Comparison of ENCODE assay signal across 17 mouse cellular contexts in genomic region chr11:5427251-5427650, GRCm38 (mm10). TPM values are rescaled to one million over a fixed set of nuclear protein-coding genes. Genes with fewer than 3 reads are reported as not detected.
DNase-seq lines count a peak whose midpoint lies in the region; ATAC-seq and TF ChIP-seq lines count a peak whose summit lies in the region.
"Had no signal": no experiment of that assay in that cellular context is flagged by ENCODE, and none has a peak within 500 bp of the region (broad histone marks: within the 10 kb centered on the region; RNA-seq: fewer than 3 reads in every experiment).

No protein-coding gene starts in this region.

- no peak overlapping the region for H3K9ac ChIP-seq in forebrain, embryonic 14.5 days (ENCODE audit: low read length)
- no peak overlapping the region for H3K9ac ChIP-seq in forebrain, postnatal 0 days
- no peak overlapping the region for H3K9ac ChIP-seq in liver, postnatal 0 days (replicated peaks)
- H3K9ac ChIP-seq in liver, embryonic 11.5 days (ENCODE audit: low read depth, low read length): no peak overlapping the region
- H3K9ac ChIP-seq in embryonic facial prominence, embryonic 14.5 days (ENCODE audit: low read depth, low read length): no peak overlapping the region
- H3K9ac ChIP-seq: forebrain, embryonic 12.5 days; heart, embryonic 12.5 days; hindbrain, embryonic 14.5 days had no signal

- H3K4me2 ChIP-seq in forebrain, embryonic 14.5 days (ENCODE audit: low read length): no peak overlapping the region
- H3K4me2 ChIP-seq in forebrain, postnatal 0 days (ENCODE audit: low read depth): no peak overlapping the region
- no peak overlapping the region for H3K4me2 ChIP-seq in liver, postnatal 0 days (ENCODE audit: low read depth, low read length)
- no peak overlapping the region for H3K4me2 ChIP-seq in liver, embryonic 11.5 days
- no peak overlapping the region for H3K4me2 ChIP-seq in embryonic facial prominence, embryonic 14.5 days (ENCODE audit: low read depth, low read length)
- H3K4me2 ChIP-seq: forebrain, embryonic 12.5 days; heart, embryonic 12.5 days; hindbrain, embryonic 14.5 days had no signal

- TF ChIP-seq CTCF in forebrain, postnatal 0 days (IDR thresholded peaks at IDR 0.05; ENCODE audit: low read depth): no peak
- no peak for TF ChIP-seq CTCF in liver, postnatal 0 days (IDR thresholded peaks at IDR 0.05; ENCODE audit: low read depth)

- H3K27ac ChIP-seq in forebrain, embryonic 14.5 days (ENCODE audit: low read depth, low read length): no peak overlapping the region
- no peak overlapping the region for H3K27ac ChIP-seq in forebrain, postnatal 0 days (ENCODE audit: low read depth, low read length)
- peak overlapping the region; percentile 69 for H3K27ac ChIP-seq in liver, postnatal 0 days (ENCODE audit: low read depth)
- no peak overlapping the region for H3K27ac ChIP-seq in liver, embryonic 11.5 days (ENCODE audit: low read depth, low read length)
- H3K27ac ChIP-seq in embryonic facial prominence, embryonic 14.5 days (replicated peaks; ENCODE audit: low read depth, low read length): no peak overlapping the region
- no peak overlapping the region for H3K27ac ChIP-seq in midbrain, embryonic 10.5 days (replicated peaks)
- H3K27ac ChIP-seq: forebrain, embryonic 12.5 days; heart, adult 2 months; hindbrain, embryonic 10.5 days; hindbrain, embryonic 14.5 days had no signal

- DNase-seq in forebrain, embryonic 14.5 days (ENCODE audit: low spot score): peak; percentile 40
- DNase-seq in forebrain, postnatal 0 days: no peak
- DNase-seq in liver, postnatal 0 days: no peak
- DNase-seq in liver, embryonic 11.5 days (ENCODE audit: low spot score): no peak
- peak; percentile 68 for DNase-seq in embryonic facial prominence, embryonic 14.5 days (ENCODE audit: low spot score)
- no peak for DNase-seq in midbrain, embryonic 10.5 days (ENCODE audit: low spot score)
- DNase-seq in spleen, adult 12 weeks (ENCODE audit: low spot score): no peak
- DNase-seq: adrenal gland, postnatal 10 days; cerebellum, adult 11-12 months; cerebellum, adult 9-10 months; cerebellum, postnatal 25 days; gastrocnemius, postnatal 10 days; heart, adult 2 months had no signal

- no peaks in the 10 kb centered on the region for H3K27me3 ChIP-seq in forebrain, embryonic 14.5 days (replicated peaks; ENCODE audit: control insufficient read depth, insufficient read depth, low read length)
- H3K27me3 ChIP-seq in forebrain, postnatal 0 days (ENCODE audit: insufficient read depth, low read length): no peaks in the 10 kb centered on the region
- no peaks in the 10 kb centered on the region for H3K27me3 ChIP-seq in liver, postnatal 0 days (ENCODE audit: insufficient read depth, low read length)
- no peaks in the 10 kb centered on the region for H3K27me3 ChIP-seq in liver, embryonic 11.5 days (replicated peaks; ENCODE audit: control insufficient read depth, insufficient read depth, low read length)
- H3K27me3 ChIP-seq in embryonic facial prominence, embryonic 14.5 days (replicated peaks; ENCODE audit: control insufficient read depth, insufficient read depth, low read length): no peaks in the 10 kb centered on the region
- no peaks in the 10 kb centered on the region for H3K27me3 ChIP-seq in midbrain, embryonic 10.5 days (ENCODE audit: low read depth, poor library complexity, severe bottlenecking)
- H3K27me3 ChIP-seq: forebrain, embryonic 12.5 days; heart, embryonic 12.5 days had no signal

- H3K9me3 ChIP-seq in forebrain, embryonic 14.5 days (replicated peaks; ENCODE audit: control insufficient read depth, low read length): no peaks in the 10 kb centered on the region
- H3K9me3 ChIP-seq in forebrain, postnatal 0 days (ENCODE audit: low read length): no peaks in the 10 kb centered on the region
- H3K9me3 ChIP-seq in liver, postnatal 0 days (ENCODE audit: low read length): no peaks in the 10 kb centered on the region
- no peaks in the 10 kb centered on the region for H3K9me3 ChIP-seq in liver, embryonic 11.5 days (ENCODE audit: control insufficient read depth, low read length)
- H3K9me3 ChIP-seq in embryonic facial prominence, embryonic 14.5 days (ENCODE audit: control insufficient read depth, low read length): no peaks in the 10 kb centered on the region
- no peaks in the 10 kb centered on the region for H3K9me3 ChIP-seq in midbrain, embryonic 10.5 days (replicated peaks)
- H3K9me3 ChIP-seq: forebrain, embryonic 12.5 days; heart, embryonic 12.5 days; hindbrain, embryonic 10.5 days had no signal

- no peak for TF ChIP-seq EP300 in liver, postnatal 0 days (IDR thresholded peaks at IDR 0.05; ENCODE audit: low read depth)

- no peak overlapping the region for H3K4me3 ChIP-seq in forebrain, embryonic 14.5 days (ENCODE audit: low read depth, low read length)
- no peak overlapping the region for H3K4me3 ChIP-seq in forebrain, postnatal 0 days (ENCODE audit: low read depth, low read length)
- H3K4me3 ChIP-seq in liver, postnatal 0 days (ENCODE audit: low read depth, low read length): no peak overlapping the region
- no peak overlapping the region for H3K4me3 ChIP-seq in liver, embryonic 11.5 days (ENCODE audit: low read depth, low read length)
- H3K4me3 ChIP-seq in embryonic facial prominence, embryonic 14.5 days (ENCODE audit: low read depth, low read length): no peak overlapping the region
- H3K4me3 ChIP-seq in midbrain, embryonic 10.5 days: no peak overlapping the region
- H3K4me3 ChIP-seq: forebrain, embryonic 12.5 days; heart, adult 2 months; heart, embryonic 12.5 days; hindbrain, embryonic 10.5 days had no signal

- no peak for ATAC-seq in forebrain, embryonic 14.5 days
- no peak for ATAC-seq in forebrain, postnatal 0 days
- no peak for ATAC-seq in liver, postnatal 0 days
- ATAC-seq in liver, embryonic 11.5 days (replicated peaks; ENCODE audit: low FRiP score): no peak
- no peak for ATAC-seq in embryonic facial prominence, embryonic 14.5 days (ENCODE audit: low read depth)

- 21% methylated on average over 3 of the region's 3 CpGs for WGBS in forebrain, embryonic 14.5 days
- WGBS in forebrain, postnatal 0 days: 30% methylated on average over 3 of the region's 3 CpGs
- 83% methylated on average over 3 of the region's 3 CpGs for WGBS in liver, postnatal 0 days (ENCODE audit: insufficient replicate concordance)
- 85% methylated on average over 3 of the region's 3 CpGs for WGBS in liver, embryonic 11.5 days
- WGBS in embryonic facial prominence, embryonic 14.5 days: 45% methylated on average over 3 of the region's 3 CpGs
- WGBS in midbrain, embryonic 10.5 days: 86% methylated on average over 3 of the region's 3 CpGs

- H3K4me1 ChIP-seq in forebrain, embryonic 14.5 days (ENCODE audit: control insufficient read depth, insufficient read depth, low read length): peaks cover 2% of the 10 kb centered on the region; the same call in 1 of the 2 replicates
- peaks cover 5% of the 10 kb centered on the region; the same call in 1 of the 2 replicates for H3K4me1 ChIP-seq in forebrain, postnatal 0 days (ENCODE audit: insufficient read depth)
- H3K4me1 ChIP-seq in liver, postnatal 0 days (ENCODE audit: insufficient read depth): peaks cover 18% of the 10 kb centered on the region
- peaks cover 10% of the 10 kb centered on the region for H3K4me1 ChIP-seq in liver, embryonic 11.5 days (replicated peaks; ENCODE audit: control insufficient read depth, insufficient read depth, low read length)
- H3K4me1 ChIP-seq in embryonic facial prominence, embryonic 14.5 days (ENCODE audit: control insufficient read depth, insufficient read depth, low read length): peaks cover 18% of the 10 kb centered on the region
- peaks cover 42% of the 10 kb centered on the region for H3K4me1 ChIP-seq in midbrain, embryonic 10.5 days

- no peaks in the 10 kb centered on the region for H3K36me3 ChIP-seq in forebrain, embryonic 14.5 days (ENCODE audit: control insufficient read depth, insufficient read depth, low read length)
- no peaks in the 10 kb centered on the region for H3K36me3 ChIP-seq in forebrain, postnatal 0 days (ENCODE audit: insufficient read depth)
- no peaks in the 10 kb centered on the region for H3K36me3 ChIP-seq in liver, postnatal 0 days (replicated peaks; ENCODE audit: insufficient read depth, low read length)
- no peaks in the 10 kb centered on the region for H3K36me3 ChIP-seq in liver, embryonic 11.5 days (ENCODE audit: control insufficient read depth, insufficient read depth, low read length)
- H3K36me3 ChIP-seq in embryonic facial prominence, embryonic 14.5 days (ENCODE audit: control insufficient read depth, insufficient read depth, low read length): no peaks in the 10 kb centered on the region
- no peaks in the 10 kb centered on the region for H3K36me3 ChIP-seq in midbrain, embryonic 10.5 days
- H3K36me3 ChIP-seq: forebrain, embryonic 12.5 days; heart, embryonic 12.5 days; hindbrain, embryonic 10.5 days had no signal

RNA-seq across cellular contexts. Expression of gene Znrf3, which starts 17.4 kb away (rescaled TPM):
- polyA plus RNA-seq in forebrain, embryonic 14.5 days (2014; fragmentation: Nextera tagmentation; extraction: Ambion mirVana): 4.9 and 5.8 TPM in 2 replicates
- total RNA-seq in forebrain, postnatal 0 days (2014; rRNA removed): 7.5 and 9.1 TPM in 2 replicates
- polyA plus RNA-seq in forebrain, postnatal 0 days (2015; fragmentation: Nextera tagmentation; extraction: Ambion mirVana): 4.6 and 8.3 TPM in 2 replicates
- polyA plus RNA-seq in liver, postnatal 0 days (2015; fragmentation: Nextera tagmentation; extraction: Ambion mirVana): 3.9 and 4.5 TPM in 2 replicates
- 9.0 and 9.1 TPM in 2 replicates for polyA plus RNA-seq in liver, embryonic 11.5 days (2014; fragmentation: Nextera tagmentation; extraction: Ambion mirVana)
- polyA plus RNA-seq in embryonic facial prominence, embryonic 14.5 days (2014; fragmentation: Nextera tagmentation; extraction: Ambion mirVana): 9.2 and 10.2 TPM in 2 replicates
- polyA plus RNA-seq in midbrain, embryonic 10.5 days (2016; fragmentation: Nextera tagmentation; extraction: Ambion mirVana): 12.2 and 12.8 TPM in 2 replicates

Comparison
In these comparisons a context has a peak if more than half of its experiments do, and no peak if none do; other contexts are left out.
1. DNase-seq: peak in forebrain, embryonic 14.5 days (single experiment) and embryonic facial prominence, embryonic 14.5 days (single experiment); none in forebrain, postnatal 0 days (single experiment), liver, postnatal 0 days (single experiment), liver, embryonic 11.5 days (single experiment), midbrain, embryonic 10.5 days (single experiment) and spleen, adult 12 weeks (single experiment).